Mouse (Mus musculus) lung, embryonic 16.5 days (tissue): ENCODE data around the gene Rasgrp1. TPM values are rescaled to one million over a fixed set of nuclear protein-coding genes. Genes with fewer than 3 reads are reported as not detected.

ENCODE experiments used
- ATAC-seq: fragments of 200-750 bp; cut with Nextera tagmentation; 2 replicates; pipeline ENCODE4 v1.8.0; 2017; ENCODE audit warnings: low read depth, mild to moderate bottlenecking, moderate library complexity
- H3K27ac ChIP-seq: fragments of 300-500 bp; sonication (generic); 2 replicates; pipeline ENCODE4 v1.5.1; 2014; ENCODE audit warnings: mild to moderate bottlenecking, control low read depth, low read length
- H3K27me3 ChIP-seq: fragments of 300-500 bp; sonication (generic); 2 replicates; pipeline ENCODE4 v1.6.1; 2014; ENCODE audit warnings: low read depth, low read length, mixed read lengths; ENCODE audit not compliant: control insufficient read depth, insufficient read depth
- H3K36me3 ChIP-seq: fragments of 300-500 bp; sonication (generic); 2 replicates; pipeline ENCODE4 v1.6.1; 2014; ENCODE audit warnings: low read length; ENCODE audit not compliant: control insufficient read depth, insufficient read depth
- H3K4me1 ChIP-seq: fragments of 300-500 bp; sonication (generic); replicated peaks from 2 replicates; pipeline ENCODE4 v1.6.1; 2014; ENCODE audit warnings: low read length, mixed read lengths; ENCODE audit not compliant: control insufficient read depth, insufficient read depth
- H3K4me2 ChIP-seq: fragments of 300-500 bp; sonication (generic); 2 replicates; pipeline ENCODE4 v1.6.1; 2014; ENCODE audit warnings: low read depth, low read length, control low read depth
- H3K4me3 ChIP-seq: fragments of 300-500 bp; sonication (generic); 2 replicates; pipeline ENCODE4 v1.5.1; 2014; ENCODE audit warnings: mild to moderate bottlenecking, low read length, control low read depth
- H3K9ac ChIP-seq: fragments of 300-500 bp; sonication (generic); 2 replicates; pipeline ENCODE4 v1.6.1; 2014; ENCODE audit warnings: low read length, control low read depth
- H3K9me3 ChIP-seq: fragments of 300-500 bp; sonication (generic); 2 replicates; pipeline ENCODE4 v1.6.1; 2016; ENCODE audit warnings: low read length; ENCODE audit not compliant: control insufficient read depth
- WGBS: fragments of 180-500 bp; shearing (Covaris S2); extraction: QIAGEN DNeasy Blood & Tissue Kit; methylation state at CpG from one replicate; pipeline ENCODE4 v1.1.7; 2014; 5-methylcytosine and 5-hydroxymethylcytosine counted together
- polyA plus RNA-seq: library from polyadenylated mRNA; unstranded; fragments of >200 nt; fragmentation: Nextera tagmentation; extraction: Ambion mirVana; gene quantifications from 2 replicates; pipeline ENCODE4 v1.2.1, GENCODE M21; 2015

The Rasgrp1 gene
- polyA plus RNA-seq, 1 experiment from 2014 or later, result 1.0 TPM

GRCm38 (mm10) chr2:117312441-117312895 is 30.3 kb downstream of the Rasgrp1 start:
- Histone ChIP-seq H3K9me3 (no peaks in the 10 kb centered on the region), H3K4me2 (no peak overlapping the region), H3K36me3 (no peaks in the 10 kb centered on the region), H3K4me3 (no peak overlapping the region), H3K27ac (no peak overlapping the region), H3K4me1 (no peaks in the 10 kb centered on the region), H3K9ac (no peak overlapping the region), H3K27me3 (no peaks in the 10 kb centered on the region)
- ATAC-seq, result no peak
- 64% methylated on average over 7 of the region's 7 CpGs for WGBS

GRCm38 (mm10) chr2:117312030-117312429 is 30.8 kb downstream of the Rasgrp1 start:
- Histone ChIP-seq H3K4me3 (no peak overlapping the region), H3K27me3 (no peaks in the 10 kb centered on the region), H3K4me2 (no peak overlapping the region), H3K4me1 (no peaks in the 10 kb centered on the region), H3K9ac (no peak overlapping the region), H3K9me3 (no peaks in the 10 kb centered on the region), H3K36me3 (no peaks in the 10 kb centered on the region), H3K27ac (no peak overlapping the region)
- ATAC-seq, result no peak
- 39% methylated on average over 2 of the region's 2 CpGs for WGBS

DNA sequence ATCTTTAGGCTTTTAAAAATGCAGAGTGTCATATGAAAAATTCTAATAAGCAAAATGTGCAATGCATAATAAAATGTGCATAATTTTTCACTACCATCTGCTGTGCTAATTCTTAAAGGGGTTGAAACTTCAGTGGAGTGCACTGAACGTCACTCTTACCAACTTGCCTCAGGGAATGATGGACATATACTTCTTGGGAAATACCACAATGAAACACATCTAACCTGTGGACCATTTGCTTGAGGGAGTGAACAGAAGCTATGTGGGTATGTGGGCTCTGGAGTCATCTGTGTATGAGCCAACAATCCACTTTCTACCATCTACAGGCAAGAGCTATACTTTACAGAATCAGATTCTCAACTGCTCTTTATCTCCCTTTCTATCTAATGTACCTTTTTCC is 31.5 kb downstream of the Rasgrp1 start:
- H3K4me3 ChIP-seq, result no peak overlapping the region
- no peak for ATAC-seq
- no peak overlapping the region for H3K27ac ChIP-seq
- 64% methylated on average over 1 of the region's 1 CpGs for WGBS
- no peaks in the 10 kb centered on the region for H3K4me1 ChIP-seq
- no peak overlapping the region for H3K9ac ChIP-seq
- H3K4me2 ChIP-seq, result no peak overlapping the region
- no peaks in the 10 kb centered on the region for H3K27me3 ChIP-seq
- no peaks in the 10 kb centered on the region for H3K36me3 ChIP-seq
- no peaks in the 10 kb centered on the region for H3K9me3 ChIP-seq

- Histone ChIP-seq H3K9ac (no peak overlapping the region), H3K27me3 (no peaks in the 10 kb centered on the region), H3K4me2 (no peak overlapping the region), H3K36me3 (no peaks in the 10 kb centered on the region), H3K4me3 (no peak overlapping the region), H3K4me1 (no peaks in the 10 kb centered on the region), H3K9me3 (no peaks in the 10 kb centered on the region), H3K27ac (no peak overlapping the region)
- no peak for ATAC-seq
- 69% methylated on average over 2 of the region's 2 CpGs for WGBS
Observed at GRCm38 (mm10) chr2:117309046-117309445, 33.8 kb downstream of the Rasgrp1 start.

DNA sequence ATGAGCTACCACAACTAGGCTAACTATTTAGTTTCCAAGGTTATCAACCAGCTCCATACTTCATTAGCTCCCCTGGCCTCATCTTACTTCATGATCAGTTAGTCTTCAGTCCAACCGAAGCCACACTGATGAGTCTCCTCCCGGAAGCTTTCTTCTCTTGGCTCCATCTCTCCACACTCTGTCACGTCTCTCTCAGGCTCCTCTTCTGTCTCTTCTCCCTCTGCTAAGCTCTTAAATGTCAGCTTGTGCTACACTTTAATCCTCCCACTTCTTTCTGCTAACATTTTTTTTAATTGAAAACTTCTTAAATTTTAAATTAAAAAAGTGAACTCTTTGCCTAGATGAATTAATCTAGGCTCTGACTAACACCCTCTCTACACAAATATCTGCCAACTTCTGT is 34.8 kb downstream of the Rasgrp1 start:
- Histone ChIP-seq H3K9ac (no peak overlapping the region), H3K27ac (no peak overlapping the region), H3K36me3 (no peaks in the 10 kb centered on the region), H3K27me3 (no peaks in the 10 kb centered on the region), H3K4me2 (no peak overlapping the region), H3K4me1 (no peaks in the 10 kb centered on the region), H3K9me3 (no peaks in the 10 kb centered on the region), H3K4me3 (no peak overlapping the region)
- 76% methylated on average over 3 of the region's 3 CpGs for WGBS
- ATAC-seq, result no peak

DNA sequence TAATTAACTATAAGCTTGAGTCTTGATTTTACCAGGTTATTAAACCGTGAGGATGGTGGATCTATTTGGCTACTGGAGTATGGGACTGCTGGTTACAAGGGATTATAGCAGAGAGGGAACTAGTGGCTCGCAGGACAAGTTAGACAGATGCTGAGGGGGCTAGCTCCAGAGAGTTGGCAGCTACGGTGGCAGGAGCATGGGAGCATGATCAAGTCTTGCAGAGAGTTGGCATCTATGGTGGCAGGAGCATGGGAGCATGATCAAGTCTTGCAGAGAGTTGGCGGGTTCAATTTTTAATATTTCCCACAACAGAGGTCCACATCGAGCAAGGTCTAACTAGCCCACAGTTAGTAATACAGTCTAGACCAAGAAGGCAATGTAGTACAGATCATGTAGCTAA is 37.9 kb downstream of the Rasgrp1 start:
- Histone ChIP-seq H3K9me3 (no peaks in the 10 kb centered on the region), H3K36me3 (no peaks in the 10 kb centered on the region), H3K27me3 (no peaks in the 10 kb centered on the region), H3K4me1 (no peaks in the 10 kb centered on the region), H3K9ac (no peak overlapping the region), H3K4me2 (no peak overlapping the region), H3K27ac (no peak overlapping the region), H3K4me3 (no peak overlapping the region)
- no peak for ATAC-seq
- WGBS, result 85% methylated on average over 5 of the region's 5 CpGs

DNA sequence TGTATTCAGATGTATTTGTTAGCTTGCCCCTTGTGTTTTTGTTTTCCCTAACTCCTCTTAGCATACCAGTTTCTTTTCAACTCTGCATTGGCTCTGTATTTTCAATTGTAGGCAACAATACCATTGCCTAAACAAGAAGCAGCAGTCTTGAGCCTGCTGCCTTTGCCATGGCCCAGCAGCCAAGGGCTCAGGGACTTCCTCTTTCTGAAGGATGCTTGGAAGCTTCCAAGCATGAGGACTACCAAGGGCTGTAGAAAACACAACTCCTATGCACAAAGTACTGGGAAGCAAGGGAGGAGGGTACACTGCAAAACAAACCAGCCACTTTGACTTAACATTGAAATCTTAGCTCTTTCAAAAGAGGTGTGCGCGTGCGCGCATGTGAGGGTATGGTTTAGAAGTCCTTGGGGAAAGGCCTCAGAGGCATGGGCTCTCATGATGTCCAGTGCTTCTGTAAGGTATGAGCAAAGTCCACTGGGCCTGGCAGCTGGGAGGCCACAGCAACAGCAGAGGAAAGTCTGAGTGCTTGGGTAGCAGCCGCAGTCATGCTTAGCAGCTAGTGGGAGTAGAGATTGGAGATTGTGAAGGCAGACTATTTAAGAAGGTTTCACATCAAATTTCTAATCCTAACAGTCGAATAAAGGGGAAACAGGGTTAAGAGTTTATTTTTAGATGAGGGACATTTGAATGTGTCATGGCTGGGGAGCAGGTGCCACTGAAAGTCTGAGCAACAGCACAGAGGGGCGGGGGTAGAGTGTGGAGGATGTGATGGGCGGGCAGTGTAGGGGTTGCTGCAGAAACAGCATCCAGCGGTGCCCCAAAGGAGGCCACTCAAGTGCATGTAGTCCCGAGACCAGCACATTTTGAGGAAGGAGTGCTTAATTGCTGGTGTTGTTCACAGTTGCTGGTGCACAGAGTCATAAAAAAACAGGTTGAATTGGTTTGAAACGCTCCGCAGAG is 39.1 kb downstream of the Rasgrp1 start:
- Histone ChIP-seq H3K9me3 (no peaks in the 10 kb centered on the region), H3K4me2 (no peak overlapping the region), H3K4me1 (no peaks in the 10 kb centered on the region), H3K27me3 (no peaks in the 10 kb centered on the region), H3K9ac (no peak overlapping the region), H3K36me3 (no peaks in the 10 kb centered on the region), H3K27ac (no peak overlapping the region), H3K4me3 (no peak overlapping the region)
- WGBS, result 90% methylated on average over 12 of the region's 12 CpGs
- ATAC-seq, result no peak

GRCm38 (mm10) chr2:117299596-117300448 is 43.0 kb downstream of the Rasgrp1 start:
- no peaks in the 10 kb centered on the region for H3K9me3 ChIP-seq
- no peaks in the 10 kb centered on the region for H3K27me3 ChIP-seq
- no peak overlapping the region for H3K27ac ChIP-seq
- 77% methylated on average over 16 of the region's 16 CpGs for WGBS
- H3K4me3 ChIP-seq, result no peak overlapping the region
- H3K4me2 ChIP-seq, result no peak overlapping the region
- no peak for ATAC-seq
- H3K9ac ChIP-seq, result no peak overlapping the region
- no peaks in the 10 kb centered on the region for H3K36me3 ChIP-seq
- no peaks in the 10 kb centered on the region for H3K4me1 ChIP-seq

- no peaks in the 10 kb centered on the region for H3K9me3 ChIP-seq
- H3K4me1 ChIP-seq, result no peaks in the 10 kb centered on the region
- H3K4me3 ChIP-seq, result no peak overlapping the region
- no peak overlapping the region for H3K4me2 ChIP-seq
- 90% methylated on average over 7 of the region's 7 CpGs for WGBS
- no peak overlapping the region for H3K9ac ChIP-seq
- no peaks in the 10 kb centered on the region for H3K27me3 ChIP-seq
- ATAC-seq, result no peak
- no peaks in the 10 kb centered on the region for H3K36me3 ChIP-seq
- H3K27ac ChIP-seq, result no peak overlapping the region
Observed at GRCm38 (mm10) chr2:117288291-117288690, 54.5 kb downstream of the Rasgrp1 start.
